Mouse (Mus musculus) lung, postnatal 0 days (tissue): Measurements from ENCODE around the gene Ttll9.

Source experiments
- CTCF ChIP-seq: IDR thresholded peaks from 2 replicates; pipeline ENCODE4 v1.5.1; 2016; ENCODE audit warnings: antibody characterized with exemption, mild to moderate bottlenecking
- EP300 ChIP-seq: IDR thresholded peaks from 2 replicates; pipeline ENCODE4 v1.6.1; 2016; ENCODE audit warnings: antibody characterized with exemption, mild to moderate bottlenecking, control low read depth

DNA sequence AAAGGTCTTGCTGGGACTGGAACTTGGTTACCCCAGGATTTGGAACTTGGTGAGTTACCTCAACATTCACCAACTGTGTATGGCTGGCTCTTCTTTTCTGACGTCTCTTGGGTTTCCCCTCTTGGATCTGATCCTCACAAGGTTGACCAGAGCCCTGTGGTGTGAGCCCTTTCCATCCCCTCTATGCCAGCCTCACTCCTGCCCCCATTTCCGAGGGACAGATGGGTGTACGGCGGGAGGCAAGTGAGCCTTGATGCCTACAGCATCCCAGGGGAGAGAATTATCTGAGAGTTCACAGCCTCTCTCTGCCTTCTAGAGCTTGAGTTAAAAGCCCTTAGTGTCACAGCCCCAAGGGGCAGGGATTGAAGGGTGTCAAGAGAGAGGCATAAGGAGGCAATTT, 65.2 kb downstream of the Ttll9 start:
- no peak for TF ChIP-seq CTCF
- TF ChIP-seq EP300: no peak
